Mouse (Mus musculus): ENCODE data around the gene Zfp467. TPM values are rescaled to one million over a fixed set of nuclear protein-coding genes. Genes with fewer than 3 reads are reported as not detected.

Gene Zfp467
- total and polyA plus RNA-seq, 2 experiments from 2014 or later, result 28.0 to 44.6 TPM

- Histone ChIP-seq H3K27ac (ENCODE audit: low read depth, low read length) (peak overlapping the region; percentile 79), H3K9me3 (ENCODE audit: low read length) (no peaks in the 10 kb centered on the region), H3K4me1 (ENCODE audit: insufficient read depth, low read length) (peaks cover 5% of the 10 kb centered on the region; the same call in 1 of the 2 replicates), H3K4me2 (ENCODE audit: low read depth, low read length, poor library complexity, severe bottlenecking) (peak overlapping the region; percentile 88), H3K27me3 (ENCODE audit: insufficient read depth, low read length) (no peaks in the 10 kb centered on the region), H3K36me3 (ENCODE audit: insufficient read depth, low read length) (peaks cover 15% of the 10 kb centered on the region), H3K4me3 (ENCODE audit: low read depth, low read length) (peak overlapping the region; percentile 78), H3K9ac (replicated peaks; ENCODE audit: low read length, poor library complexity, severe bottlenecking) (peak overlapping the region; percentile 89)
- TF ChIP-seq CTCF (IDR thresholded peaks at IDR 0.05), result no peak
- under 1% methylated on average over 32 of the region's 34 CpGs for WGBS
- DNase-seq (ENCODE audit: low spot score), result peak; percentile 90
- peak; percentile 61 for ATAC-seq (ENCODE audit: low FRiP score)
Measured at GRCm38 (mm10) chr6:48444310-48445180, 1.1 kb downstream of the Zfp467 start.

GRCm38 (mm10) chr6:48443592-48444309, 1.9 kb downstream of the Zfp467 start:
- ATAC-seq (ENCODE audit: low FRiP score), result peak; percentile 85
- Histone ChIP-seq H3K36me3 (ENCODE audit: insufficient read depth, low read length) (peaks cover 16% of the 10 kb centered on the region), H3K9me3 (ENCODE audit: low read length) (no peaks in the 10 kb centered on the region), H3K27me3 (ENCODE audit: insufficient read depth, low read length) (no peaks in the 10 kb centered on the region), H3K4me3 (ENCODE audit: low read depth, low read length) (peak overlapping the region; percentile 78), H3K4me1 (ENCODE audit: insufficient read depth, low read length) (peaks cover 5% of the 10 kb centered on the region; the same call in 1 of the 2 replicates), H3K27ac (ENCODE audit: low read depth, low read length) (peak overlapping the region; percentile 79), H3K4me2 (ENCODE audit: low read depth, low read length, poor library complexity, severe bottlenecking) (peak overlapping the region; percentile 88), H3K9ac (replicated peaks; ENCODE audit: low read length, poor library complexity, severe bottlenecking) (peak overlapping the region; percentile 89)
- peak; percentile 95 for DNase-seq (ENCODE audit: low spot score)
- no peak for TF ChIP-seq CTCF (IDR thresholded peaks at IDR 0.05)
- 3% methylated on average over 17 of the region's 19 CpGs for WGBS

- TF ChIP-seq CTCF (IDR thresholded peaks at IDR 0.05), result no peak
- Histone ChIP-seq H3K4me1 (ENCODE audit: insufficient read depth, low read length) (0 out of 2 replicates have a peak, but pooled peaks cover 2% of the 10 kb centered on the region), H3K9ac (replicated peaks; ENCODE audit: low read length, poor library complexity, severe bottlenecking) (no peak overlapping the region), H3K4me3 (ENCODE audit: low read depth, low read length) (no peak overlapping the region), H3K4me2 (ENCODE audit: low read depth, low read length, poor library complexity, severe bottlenecking) (no peak overlapping the region), H3K9me3 (ENCODE audit: low read length) (no peaks in the 10 kb centered on the region), H3K36me3 (ENCODE audit: insufficient read depth, low read length) (peaks cover 27% of the 10 kb centered on the region), H3K27ac (ENCODE audit: low read depth, low read length) (no peak overlapping the region), H3K27me3 (ENCODE audit: insufficient read depth, low read length) (no peaks in the 10 kb centered on the region)
- 54% methylated on average over 14 of the region's 14 CpGs for WGBS
- DNase-seq (ENCODE audit: low spot score) (no peak), ATAC-seq (ENCODE audit: low FRiP score) (no peak)
Measured at GRCm38 (mm10) chr6:48440306-48441014, 5.2 kb downstream of the Zfp467 start.

- H3K27me3 ChIP-seq (ENCODE audit: insufficient read depth, low read length), result no peaks in the 10 kb centered on the region
- no peak for TF ChIP-seq CTCF (IDR thresholded peaks at IDR 0.05)
- ATAC-seq (ENCODE audit: low FRiP score), result no peak
- H3K9ac ChIP-seq (replicated peaks; ENCODE audit: low read length, poor library complexity, severe bottlenecking), result no peak overlapping the region
- H3K27ac ChIP-seq (ENCODE audit: low read depth, low read length), result no peak overlapping the region
- H3K36me3 ChIP-seq (ENCODE audit: insufficient read depth, low read length), result peaks cover 27% of the 10 kb centered on the region
- H3K4me2 ChIP-seq (ENCODE audit: low read depth, low read length, poor library complexity, severe bottlenecking), result no peak overlapping the region
- H3K9me3 ChIP-seq (ENCODE audit: low read length), result no peaks in the 10 kb centered on the region
- no peak overlapping the region for H3K4me3 ChIP-seq (ENCODE audit: low read depth, low read length)
- H3K4me1 ChIP-seq (ENCODE audit: insufficient read depth, low read length), result 0 out of 2 replicates have a peak, but pooled peaks cover 2% of the 10 kb centered on the region
- DNase-seq (ENCODE audit: low spot score), result no peak
Measured at GRCm38 (mm10) chr6:48439654-48440053, 6.0 kb downstream of the Zfp467 start.

DNA sequence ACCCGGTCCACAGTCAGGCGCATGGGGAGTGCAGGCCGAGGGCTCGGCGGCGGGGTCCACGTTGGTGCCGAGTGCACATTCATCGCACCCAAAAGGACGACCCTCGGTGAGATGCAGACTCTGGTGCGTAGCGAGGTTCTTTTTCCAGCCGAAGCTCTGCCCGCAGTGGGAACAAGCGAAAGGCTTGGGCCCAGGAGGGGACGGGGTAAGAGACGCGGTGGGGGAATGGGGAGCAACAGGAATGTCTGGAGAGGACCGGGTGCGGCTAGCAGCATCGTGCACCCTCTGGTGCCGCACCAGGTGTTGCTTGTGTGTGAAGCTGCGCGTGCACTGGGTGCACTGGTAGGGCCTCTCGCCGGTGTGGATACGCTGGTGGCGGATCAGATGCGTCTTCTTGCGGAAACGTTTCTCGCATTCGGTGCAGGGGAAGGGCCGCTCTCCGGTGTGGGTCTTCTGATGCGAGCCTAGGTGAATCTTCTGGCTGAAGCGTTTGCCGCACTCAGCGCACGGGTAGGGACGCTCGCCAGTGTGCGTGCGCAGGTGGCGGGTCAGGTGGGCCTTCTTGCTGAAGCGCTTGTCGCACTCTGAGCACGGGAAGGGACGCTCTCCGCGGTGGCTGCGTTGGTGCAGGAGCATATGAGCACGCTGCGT, 7.0 kb downstream of the Zfp467 start:
- ATAC-seq (ENCODE audit: low FRiP score), result peak; percentile 28
- 0 out of 2 replicates have a peak, but pooled peaks cover 2% of the 10 kb centered on the region for H3K4me1 ChIP-seq (ENCODE audit: insufficient read depth, low read length)
- H3K27me3 ChIP-seq (ENCODE audit: insufficient read depth, low read length), result no peaks in the 10 kb centered on the region
- peak overlapping the region; percentile 3; the same call in 1 of the 2 replicates for H3K4me2 ChIP-seq (ENCODE audit: low read depth, low read length, poor library complexity, severe bottlenecking)
- no peak for TF ChIP-seq CTCF (IDR thresholded peaks at IDR 0.05)
- H3K4me3 ChIP-seq (ENCODE audit: low read depth, low read length), result no peak overlapping the region
- WGBS, result 33% methylated on average over 54 of the region's 55 CpGs
- H3K9ac ChIP-seq (replicated peaks; ENCODE audit: low read length, poor library complexity, severe bottlenecking), result no peak overlapping the region
- H3K27ac ChIP-seq (ENCODE audit: low read depth, low read length), result no peak overlapping the region
- peaks cover 27% of the 10 kb centered on the region for H3K36me3 ChIP-seq (ENCODE audit: insufficient read depth, low read length)
- H3K9me3 ChIP-seq (ENCODE audit: low read length), result no peaks in the 10 kb centered on the region
- DNase-seq (ENCODE audit: low spot score), result no peak
